Mouse (Mus musculus): ENCODE measurements around the gene Gm28053.

The Gm28053 gene

DNA sequence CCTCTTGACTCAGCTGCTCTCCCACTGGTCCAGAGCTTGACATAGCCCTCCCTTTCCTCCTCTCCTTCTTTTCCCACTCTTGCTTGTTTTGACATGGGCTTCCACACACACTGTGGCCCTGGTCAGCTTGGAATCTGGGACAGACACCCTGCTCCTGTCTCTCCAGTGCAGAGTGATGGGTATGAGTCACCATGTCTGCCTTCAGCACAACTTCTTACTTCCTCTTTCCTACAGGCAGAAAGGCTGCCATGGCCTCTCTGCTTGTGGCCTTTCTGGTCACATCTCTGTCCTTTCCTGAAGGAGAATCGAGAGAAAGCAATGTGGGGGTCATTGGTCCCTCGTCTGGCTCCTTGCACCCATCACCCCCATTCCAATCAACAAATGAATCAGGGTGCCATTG, 31.3 kb upstream of the Gm28053 start:
- in situ Hi-C loops (cut with MboI, MseI) = no loop called here

DNA sequence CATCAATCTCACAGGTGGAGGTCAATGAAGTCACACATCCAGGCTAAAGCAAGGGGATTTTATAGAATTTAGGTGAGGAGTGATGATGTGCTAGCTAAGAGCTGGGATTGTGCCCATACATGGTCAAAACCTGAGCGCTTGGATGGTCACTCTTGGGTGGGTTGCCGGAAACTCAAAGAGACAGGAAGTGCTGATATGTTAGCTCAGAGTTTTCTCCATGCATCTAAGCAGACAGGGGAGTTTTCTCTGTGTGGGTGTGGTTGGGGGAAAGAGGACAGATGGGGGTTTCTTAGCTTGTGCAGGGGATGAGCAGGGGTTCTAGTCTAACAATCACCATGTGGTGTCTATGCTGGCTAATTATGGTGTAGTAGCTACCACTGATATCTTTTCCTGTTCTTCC, 29.1 kb upstream of the Gm28053 start:
- in situ Hi-C loops (cut with MboI, MseI) = no loop called here

DNA sequence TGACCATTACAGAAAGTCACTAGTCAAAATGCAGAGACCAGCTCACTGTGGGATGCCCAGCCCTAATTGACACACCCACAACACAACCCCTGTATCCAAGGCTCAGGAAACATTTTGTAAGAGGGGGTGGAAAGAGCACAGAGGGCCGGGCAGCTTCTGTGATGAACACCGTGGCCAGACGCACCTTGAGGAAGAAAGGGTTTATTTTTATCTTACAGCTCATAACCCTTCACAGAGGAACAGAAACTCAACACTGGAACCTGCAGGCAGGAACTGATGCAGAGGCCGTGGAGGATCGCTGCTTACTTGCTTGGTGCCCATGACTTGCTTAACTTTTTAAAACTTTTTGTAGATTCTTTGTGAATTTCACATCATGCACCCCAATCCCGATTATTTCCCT, 25.4 kb upstream of the Gm28053 start:
- in situ Hi-C loops (cut with MboI, MseI) = no loop called here

DNA sequence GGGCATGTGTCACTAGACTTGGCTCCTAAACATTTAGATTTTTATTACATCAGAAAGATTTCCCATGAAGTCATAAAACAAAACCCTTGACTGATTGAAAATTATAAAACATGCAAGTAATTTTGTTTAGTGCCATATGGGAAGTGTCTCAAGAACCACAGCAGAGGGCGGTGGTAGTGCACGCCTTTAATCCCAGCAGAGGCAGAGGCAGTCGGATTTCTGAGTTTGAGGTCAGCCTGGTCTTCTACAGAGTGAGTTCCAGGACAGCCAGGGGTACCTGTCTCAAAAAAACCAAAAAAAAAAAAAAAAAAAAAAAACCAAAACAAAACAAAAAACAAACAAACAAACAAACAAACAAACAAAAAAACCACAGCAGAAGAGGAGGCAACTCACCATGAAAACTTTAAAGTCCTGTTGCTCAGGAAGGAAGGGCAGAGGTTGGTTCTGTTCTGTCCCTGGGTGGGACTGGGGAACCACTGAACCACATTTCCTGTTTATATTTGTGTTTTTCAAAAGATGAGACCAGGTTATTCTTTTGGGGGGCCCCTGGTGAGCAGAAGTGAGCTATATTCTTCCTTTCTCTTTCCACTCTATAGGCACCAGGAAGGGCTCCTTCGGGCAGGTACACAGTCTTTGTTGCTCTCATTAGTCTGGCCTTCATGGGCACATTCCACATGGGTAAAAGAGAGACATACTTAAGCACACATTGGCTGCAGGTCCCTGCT, 21.4 kb upstream of the Gm28053 start:
- in situ Hi-C loops (cut with MboI, MseI) = no loop called here

DNA sequence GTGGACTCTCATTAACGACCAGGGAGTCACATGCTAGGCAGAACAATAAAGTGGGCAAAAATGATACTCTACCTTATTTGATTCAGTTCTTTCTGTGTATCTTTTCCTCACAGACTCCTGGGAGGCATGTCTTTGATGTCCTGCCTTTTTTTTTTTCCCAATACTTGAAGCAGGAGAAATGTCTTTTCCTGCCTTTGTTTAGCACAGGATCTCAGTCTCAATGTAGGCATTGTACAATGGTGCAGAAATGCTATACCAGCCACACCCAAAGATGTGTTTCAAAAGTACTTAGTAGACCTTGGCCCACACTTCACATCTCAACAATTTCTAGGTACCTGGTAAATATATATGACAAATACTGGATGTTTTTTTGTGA, 20.9 kb upstream of the Gm28053 start:
- in situ Hi-C loops (cut with MboI, MseI) = no loop called here

DNA sequence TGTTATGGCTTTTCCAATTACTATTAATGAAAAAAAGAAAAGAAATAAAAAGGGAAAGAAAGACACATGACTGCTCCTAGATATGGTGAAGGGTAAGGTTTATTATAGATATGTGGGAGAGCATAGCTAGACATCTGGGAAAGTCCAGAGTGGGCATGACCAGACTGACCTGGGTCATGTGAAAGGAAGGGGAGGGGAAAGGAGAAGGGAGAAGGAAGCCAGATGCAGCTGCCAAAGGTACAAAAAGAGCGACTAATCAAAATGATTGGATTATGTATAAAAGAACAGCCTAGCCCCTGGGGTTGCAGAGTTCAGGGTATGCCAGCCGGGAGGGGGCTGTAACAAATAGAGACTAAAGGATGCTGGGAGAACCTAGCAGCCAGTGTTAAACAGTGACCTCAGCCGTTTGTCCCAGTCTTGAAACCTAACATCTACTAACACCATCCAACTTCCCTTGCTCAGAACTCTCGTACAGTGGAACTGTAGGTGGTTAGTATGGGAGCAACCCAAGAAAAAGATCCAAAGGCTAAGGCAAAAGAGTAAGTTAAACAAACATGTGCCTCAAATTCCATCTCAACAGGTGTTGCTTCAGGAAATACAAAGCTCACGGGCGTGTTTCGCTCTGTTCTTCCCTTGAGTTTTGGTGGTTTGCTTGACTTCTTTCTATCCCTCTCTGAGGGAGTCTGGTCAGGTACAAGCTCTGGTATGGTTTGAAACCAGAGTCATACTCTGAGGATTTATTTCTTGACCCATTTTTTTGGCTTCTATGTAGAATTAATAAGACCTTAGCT, 20.1 kb upstream of the Gm28053 start:
- in situ Hi-C loops (cut with MboI, MseI) = no loop called here

DNA sequence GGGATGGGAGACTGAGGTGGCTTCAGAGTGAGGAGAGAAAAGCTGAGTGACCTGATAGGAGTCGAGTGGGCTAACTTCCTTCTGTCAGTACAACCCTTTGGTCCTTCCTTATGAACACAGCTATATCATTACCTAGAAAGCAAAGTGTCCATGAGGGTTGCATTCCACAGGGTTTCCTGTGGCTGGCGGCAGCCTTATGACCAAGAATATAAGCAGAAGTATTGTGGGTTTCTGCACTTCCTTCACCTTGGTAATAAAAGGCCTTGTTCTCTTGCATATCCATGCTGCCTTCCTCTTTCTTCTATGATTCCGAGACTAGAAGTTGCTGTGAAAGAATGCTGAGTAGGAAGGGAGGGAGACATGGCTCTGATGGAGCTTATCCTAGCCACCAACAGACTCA, 19.5 kb upstream of the Gm28053 start:
- in situ Hi-C loops (cut with MboI, MseI) = no loop called here

DNA sequence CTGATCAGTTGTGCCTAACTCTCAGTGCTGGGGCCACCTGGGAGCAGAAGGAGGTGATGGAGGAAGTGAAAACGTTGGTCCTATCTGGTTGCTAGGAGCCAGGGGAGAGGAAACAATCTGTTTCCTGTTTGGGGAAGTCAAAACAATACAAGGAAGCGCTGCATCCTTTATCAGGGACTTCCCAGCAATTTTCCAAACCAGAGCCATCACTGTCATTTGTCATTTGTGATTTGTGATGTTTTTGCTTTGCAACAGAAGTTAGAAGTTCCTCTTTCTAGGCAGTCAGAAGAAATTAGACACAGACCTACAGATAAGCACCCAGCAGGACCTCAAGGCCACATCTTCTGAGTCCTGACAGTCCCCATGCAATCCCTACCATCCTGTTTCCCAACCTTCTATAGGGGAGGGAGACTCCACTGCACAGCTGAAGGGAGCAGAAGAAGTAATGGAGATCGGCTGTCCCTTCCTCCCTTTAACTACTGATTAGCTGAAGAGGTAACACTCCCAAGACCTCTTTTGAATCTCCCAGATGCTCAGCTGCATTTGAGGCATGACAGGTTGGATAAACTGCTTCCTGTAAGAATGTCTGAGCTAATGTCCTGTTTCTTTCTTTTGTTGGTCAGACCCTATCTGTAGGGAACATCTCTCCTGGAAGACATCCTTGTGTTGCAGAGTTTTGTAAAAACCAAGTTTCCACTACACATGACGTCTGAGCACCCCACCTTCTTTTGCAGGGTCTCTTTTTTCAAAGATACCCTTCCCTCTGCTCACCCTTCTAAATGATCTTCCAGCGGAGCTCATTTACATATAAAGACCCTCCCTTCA, 17.9 kb upstream of the Gm28053 start:
- in situ Hi-C loops (cut with MboI, MseI) = loop anchor here (25.0 kb wide), 1 partner anchor 938 kb away; no protein-coding TSS in a partner anchor

DNA sequence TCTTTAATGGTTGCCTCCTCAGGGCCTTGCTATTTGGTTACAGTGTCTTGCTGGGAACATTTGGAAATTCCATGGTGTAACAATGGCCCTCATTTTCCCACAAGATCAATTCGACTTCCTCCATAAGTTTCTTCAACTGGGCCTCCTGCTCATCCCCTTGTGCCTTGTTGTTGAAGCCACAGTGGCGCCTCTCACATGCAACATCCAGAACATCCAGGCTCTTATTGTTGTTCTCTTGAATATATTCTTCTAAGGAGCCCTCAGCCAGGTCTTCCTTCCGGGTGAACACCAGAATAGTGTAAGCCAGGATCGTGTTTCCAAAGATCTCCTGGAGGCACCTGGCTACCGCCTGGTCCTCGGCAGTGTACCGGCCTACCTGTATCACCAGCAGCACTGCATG, 16.3 kb upstream of the Gm28053 start:
- in situ Hi-C loops (cut with MboI, MseI) = loop anchor here (25.0 kb wide), 1 partner anchor 940 kb away; no protein-coding TSS in a partner anchor

DNA sequence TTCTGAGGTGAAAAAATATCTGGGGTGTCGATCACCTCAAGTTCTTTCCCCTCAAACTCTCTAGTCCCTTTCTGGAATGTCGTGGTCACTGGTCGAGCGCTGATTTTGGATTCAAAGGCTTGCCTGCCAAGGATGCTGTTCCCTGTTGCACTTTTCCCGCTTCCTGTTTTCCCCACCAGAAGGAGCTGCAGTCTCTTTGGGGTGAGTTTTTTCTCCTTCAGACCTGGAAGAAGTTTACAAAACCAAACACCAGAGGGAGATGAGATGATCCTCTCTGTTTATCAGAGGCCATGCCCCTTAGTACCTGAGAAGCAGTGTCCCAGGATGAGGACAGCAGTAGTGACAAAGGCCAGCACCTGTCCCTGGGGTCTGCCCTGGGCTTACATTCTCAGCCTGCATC, 15.8 kb upstream of the Gm28053 start:
- in situ Hi-C loops (cut with MboI, MseI) = loop anchor here (25.0 kb wide), 1 partner anchor 940 kb away; no protein-coding TSS in a partner anchor

DNA sequence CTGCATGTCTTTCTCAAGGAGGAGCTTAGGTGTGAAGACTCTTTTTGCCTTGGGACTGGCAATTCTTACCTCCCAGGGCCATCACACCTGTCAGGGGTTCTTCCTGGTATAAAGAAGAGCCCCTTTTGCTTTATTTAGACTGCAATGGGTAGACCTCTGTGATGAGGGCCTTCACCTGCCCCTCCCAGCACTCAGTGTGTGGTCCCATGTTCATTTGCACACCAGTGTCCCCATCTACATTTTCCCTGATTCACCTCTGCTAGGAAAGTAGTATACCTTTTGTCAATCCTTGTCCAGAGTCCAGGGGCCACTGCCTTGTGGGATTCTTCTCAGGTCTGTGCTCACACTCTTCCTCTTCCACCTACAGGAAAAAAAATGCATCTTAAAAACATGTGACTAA, 14.3 kb upstream of the Gm28053 start:
- in situ Hi-C loops (cut with MboI, MseI) = loop anchor here (25.0 kb wide), 1 partner anchor 942 kb away; no protein-coding TSS in a partner anchor

DNA sequence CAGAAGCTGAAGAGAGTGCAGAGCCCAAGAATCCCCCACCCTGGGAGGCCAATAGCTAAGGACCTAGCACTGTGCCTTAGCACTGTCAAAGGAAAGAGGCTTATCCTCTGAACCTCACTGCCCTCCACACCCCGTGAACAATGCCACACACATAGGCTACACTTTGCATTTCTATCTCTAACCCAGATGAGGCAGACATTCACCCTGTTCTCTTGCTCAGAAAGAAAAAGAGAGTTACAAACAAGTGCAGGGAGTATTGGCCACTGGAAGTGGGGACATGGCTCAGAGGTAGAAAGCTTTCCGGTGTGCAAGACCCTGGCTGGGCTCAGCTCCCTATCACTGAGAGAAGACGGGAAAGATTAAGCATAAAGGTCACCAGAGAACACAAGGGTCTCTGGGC, 12.3 kb upstream of the Gm28053 start:
- in situ Hi-C loops (cut with MboI, MseI) = loop anchor here (5.0 to 25.0 kb wide), 2 partner anchors 59 to 944 kb away; partner anchors contain the start of gene Gimap8

DNA sequence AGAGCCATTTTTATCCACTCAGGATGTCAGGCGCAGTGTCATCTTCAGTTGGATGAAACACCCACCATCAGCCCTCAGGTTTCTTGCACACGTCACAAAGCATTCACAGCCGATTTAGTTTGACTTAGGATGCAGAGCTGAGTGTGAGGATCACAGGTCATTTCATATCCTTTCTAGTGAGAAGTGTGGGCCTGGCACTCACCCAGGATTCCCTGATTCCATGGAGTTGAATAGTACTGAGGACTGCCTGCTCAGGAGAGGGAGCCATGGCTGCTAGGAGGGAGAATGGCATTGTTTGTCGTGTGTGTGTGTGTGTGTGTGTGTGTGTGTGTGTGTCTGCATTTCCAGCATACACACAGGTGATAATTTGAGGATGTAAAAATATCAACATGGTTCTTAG, 1.9 kb downstream of the Gm28053 start:
- in situ Hi-C loops (cut with MboI, MseI) = loop anchor here (5.0 to 25.0 kb wide), 2 partner anchors 43 to 958 kb away; partner anchors contain the start of gene Gimap9

DNA sequence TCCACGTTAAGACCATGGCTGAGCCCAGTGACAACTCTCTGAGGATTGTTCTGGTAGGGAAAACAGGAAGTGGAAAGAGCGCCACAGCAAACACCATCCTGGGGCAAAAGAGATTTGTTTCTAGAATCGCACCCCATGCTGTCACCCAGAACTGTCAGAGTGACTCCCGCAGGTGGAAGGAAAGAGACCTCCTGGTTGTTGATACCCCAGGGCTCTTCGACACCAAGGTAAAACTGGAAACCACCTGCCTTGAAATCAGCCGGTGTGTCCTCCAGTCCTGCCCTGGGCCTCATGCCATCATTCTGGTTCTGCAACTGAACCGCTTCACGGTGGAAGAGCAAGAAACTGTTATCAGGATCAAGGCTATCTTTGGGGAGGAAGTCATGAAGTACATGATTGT, 5.1 kb downstream of the Gm28053 start:
- in situ Hi-C loops (cut with MboI, MseI) = loop anchor here (5.0 to 25.0 kb wide), 2 partner anchors 46 to 961 kb away; partner anchors contain the start of gene Gimap9

DNA sequence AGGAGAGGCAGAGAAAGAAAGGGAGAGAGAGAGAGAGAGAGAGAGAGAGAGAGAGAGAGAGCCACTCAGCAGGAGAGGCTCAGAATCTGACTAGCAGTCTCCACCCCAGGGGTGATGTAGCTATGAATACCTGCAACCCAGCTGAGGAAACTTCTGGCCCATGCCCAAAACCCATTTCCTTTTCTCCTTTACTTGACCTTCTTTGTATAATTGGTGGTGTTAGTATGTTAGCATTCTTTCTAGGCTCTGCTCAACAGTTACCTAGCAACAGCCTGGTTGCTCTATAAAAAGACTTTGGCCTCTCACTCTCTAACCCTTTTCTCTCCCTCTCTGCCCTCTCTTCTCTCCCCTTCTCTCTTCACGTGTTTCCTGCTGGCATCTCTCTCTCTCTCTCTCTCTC, 7.1 kb downstream of the Gm28053 start:
- in situ Hi-C loops (cut with MboI, MseI) = no loop called here

DNA sequence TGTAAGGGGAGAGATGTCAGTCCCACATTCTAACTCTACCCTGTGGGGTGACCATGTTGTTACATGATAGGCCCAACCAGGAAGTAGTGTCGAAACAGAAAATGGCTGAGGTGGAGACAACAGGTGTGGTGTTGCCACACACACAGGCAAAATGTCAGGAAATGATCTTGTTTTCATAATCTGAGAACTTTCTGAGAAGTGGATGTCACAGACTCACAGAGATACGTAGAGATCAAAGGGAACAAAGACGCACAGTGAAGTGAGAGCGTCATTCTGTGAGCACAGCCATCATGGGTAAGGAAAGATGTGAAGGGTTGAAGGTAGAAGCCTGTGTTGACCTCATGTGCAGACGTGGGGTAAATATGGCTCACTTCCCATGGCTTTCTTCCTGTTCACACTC, 9.4 kb downstream of the Gm28053 start:
- in situ Hi-C loops (cut with MboI, MseI) = no loop called here

DNA sequence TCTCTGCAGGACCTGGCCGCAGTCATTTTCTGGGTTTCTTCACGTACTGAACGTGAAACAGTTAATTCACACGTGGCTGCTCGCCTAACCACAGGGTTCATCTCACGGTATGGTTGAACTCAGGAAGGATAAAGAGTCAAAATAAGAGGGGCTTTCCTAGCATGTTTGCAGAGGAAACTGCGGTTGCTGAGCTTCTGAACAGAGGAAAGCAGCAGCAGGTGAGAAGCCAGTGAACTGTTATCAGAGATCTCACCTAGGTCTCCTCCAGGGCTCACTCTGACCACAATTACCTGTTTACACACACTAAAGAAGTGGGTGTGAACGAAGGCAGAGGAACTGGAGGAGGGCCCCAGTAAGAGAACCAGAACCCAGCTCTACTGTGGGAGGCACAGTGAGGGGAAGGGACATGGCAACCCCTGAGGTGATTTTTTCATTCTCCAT, 14.5 kb downstream of the Gm28053 start:
- in situ Hi-C loops (cut with MboI, MseI) = no loop called here

DNA sequence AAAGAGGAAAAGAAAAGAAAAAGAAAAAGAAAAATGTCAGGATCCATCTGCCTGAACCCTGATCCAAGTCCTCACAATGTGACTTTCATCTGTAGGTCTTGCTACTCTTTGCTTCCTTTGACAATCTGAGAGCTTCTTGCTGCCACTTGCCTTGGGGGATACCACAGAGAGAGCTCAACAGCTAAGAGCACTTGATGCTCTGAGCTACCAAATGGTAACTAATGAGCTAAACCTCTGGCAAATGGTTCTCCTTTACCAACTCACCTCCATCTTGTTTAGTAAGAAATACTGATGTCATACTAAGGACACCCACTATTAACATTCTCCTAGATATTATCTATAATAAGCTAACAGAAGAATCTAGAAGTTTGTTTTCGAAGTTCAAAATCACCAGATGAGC, 15.3 kb downstream of the Gm28053 start:
- in situ Hi-C loops (cut with MboI, MseI) = no loop called here

DNA sequence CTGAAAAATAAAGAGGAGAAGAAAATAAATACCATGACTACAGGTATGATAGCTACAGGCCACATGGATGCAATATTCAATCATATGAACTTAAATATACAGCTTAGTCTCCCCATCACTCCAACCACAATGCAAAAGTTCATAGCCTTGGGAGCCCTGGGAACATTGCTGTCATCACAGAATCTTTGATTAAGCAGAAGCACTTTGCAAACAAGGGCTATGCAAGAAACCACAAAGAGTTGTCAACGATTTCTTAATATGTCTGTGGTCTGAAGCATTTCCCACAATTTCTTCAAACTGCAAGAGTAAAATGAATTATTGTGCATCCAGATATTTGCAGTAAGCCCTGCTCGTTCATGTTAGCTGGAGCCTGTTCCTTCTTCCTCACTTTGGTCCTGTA, 18.6 kb downstream of the Gm28053 start:
- in situ Hi-C loops (cut with MboI, MseI) = loop anchor here (5.0 kb wide), 1 partner anchor 35 kb away; the partner anchor contains the start of gene Gimap3

DNA sequence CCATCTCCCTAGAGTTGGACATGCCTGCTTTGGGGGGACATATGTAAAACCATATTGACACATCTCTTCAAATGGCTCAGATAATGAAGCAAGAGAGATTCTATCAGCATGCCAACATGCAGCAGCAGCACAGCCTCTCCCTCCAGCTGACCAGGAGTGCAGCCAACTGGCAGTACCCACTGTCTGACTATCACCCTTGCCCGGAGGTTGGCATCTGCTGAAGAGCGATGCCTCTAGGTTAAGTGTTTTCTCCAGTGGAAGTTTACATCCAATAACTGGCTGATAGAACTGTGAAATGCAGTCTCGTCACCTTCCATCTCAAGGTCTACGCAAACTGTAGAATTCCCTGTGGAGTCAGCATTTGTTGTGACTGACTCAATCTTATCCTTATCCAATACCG, 19.3 kb downstream of the Gm28053 start:
- in situ Hi-C loops (cut with MboI, MseI) = loop anchor here (5.0 kb wide), 1 partner anchor 35 kb away; the partner anchor contains the start of gene Gimap3

DNA sequence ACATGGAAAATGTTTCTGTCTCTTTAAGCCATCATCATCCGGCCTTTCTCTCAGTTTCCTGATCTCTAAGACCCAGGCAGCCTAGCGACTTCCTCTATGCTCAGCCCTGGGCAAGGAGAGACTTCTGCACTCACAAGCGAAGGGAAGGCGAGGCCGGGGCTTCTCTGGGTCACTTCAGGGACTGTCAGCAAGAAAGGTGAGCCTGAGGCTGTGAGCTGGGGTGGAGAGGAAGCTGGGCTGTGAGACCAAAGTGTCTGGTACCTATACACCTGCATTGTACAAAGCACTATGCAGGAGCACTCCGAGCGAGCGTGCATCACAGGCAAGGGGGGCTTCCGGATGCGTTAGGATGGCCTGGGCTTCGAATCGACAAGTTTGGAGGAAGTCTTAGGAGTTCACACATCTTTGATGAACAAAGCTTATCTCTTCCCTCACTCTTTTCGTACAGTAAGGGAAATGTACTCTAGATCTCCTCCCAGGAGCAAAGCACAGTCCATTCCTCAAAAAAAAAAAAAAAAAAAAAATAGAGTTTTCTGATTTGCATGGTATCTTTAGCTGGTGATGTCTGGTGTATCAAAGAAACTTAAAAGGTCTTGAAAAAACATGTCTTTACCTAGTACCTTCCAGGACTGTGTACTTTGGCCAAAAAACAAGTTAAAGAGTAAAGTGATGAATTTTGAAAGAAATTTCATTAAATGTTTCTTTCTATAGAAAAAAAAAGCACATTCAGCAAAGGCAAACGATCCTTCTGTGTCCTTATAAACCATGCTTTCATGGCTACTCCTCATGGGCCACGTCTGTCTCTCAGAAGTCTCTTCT, 20.8 kb downstream of the Gm28053 start, which contains the start of gene Gimap1:
Gimap1 (plus strand) TSS at position 94 of the 819 bp plus-strand sequence.
- in situ Hi-C loops (cut with MboI, MseI) = loop anchor here (5.0 kb wide), 1 partner anchor 33 kb away; the partner anchor contains the start of gene Gimap3

Measured in regulatory T cell (primary cell).